Mouse (Mus musculus) hindbrain, embryonic 15.5 days (tissue): ENCODE results near the gene Fgfr2. TPM values are rescaled to one million over a fixed set of nuclear protein-coding genes. Genes with fewer than 3 reads are reported as not detected.

Experiments
- ATAC-seq: fragments of 200-750 bp; cut with Nextera tagmentation; 2 replicates; pipeline ENCODE4 v1.8.0; 2017; ENCODE audit warnings: low read depth, moderate number of reproducible peaks, moderate TSS enrichment; ENCODE audit not compliant: low FRiP score
- H3K27ac ChIP-seq: fragments of 300-500 bp; sonication (generic); replicated peaks from 2 replicates; pipeline ENCODE4 v1.5.1; 2015; ENCODE audit warnings: mild to moderate bottlenecking, inconsistent platforms
- H3K27me3 ChIP-seq: fragments of 300-500 bp; sonication (generic); 2 replicates; pipeline ENCODE4 v1.6.1; 2015; ENCODE audit warnings: control low read depth, inconsistent platforms
- H3K36me3 ChIP-seq: fragments of 300-500 bp; sonication (generic); 2 replicates; pipeline ENCODE4 v1.6.1; 2015; ENCODE audit warnings: control low read depth, inconsistent platforms
- H3K4me1 ChIP-seq: fragments of 300-500 bp; sonication (generic); replicated peaks from 2 replicates; pipeline ENCODE4 v1.6.1; 2015; ENCODE audit warnings: control low read depth, inconsistent platforms
- H3K4me2 ChIP-seq: fragments of 300-500 bp; sonication (generic); 2 replicates; pipeline ENCODE4 v1.6.1; 2015; ENCODE audit warnings: moderate library complexity, mild to moderate bottlenecking, inconsistent platforms
- H3K4me3 ChIP-seq: fragments of 300-500 bp; sonication (generic); 2 replicates; pipeline ENCODE4 v1.5.1; 2015; ENCODE audit warnings: mild to moderate bottlenecking, inconsistent platforms
- H3K9ac ChIP-seq: fragments of 300-500 bp; sonication (generic); 2 replicates; pipeline ENCODE4 v1.6.1; 2015; ENCODE audit warnings: inconsistent platforms
- H3K9me3 ChIP-seq: fragments of 300-500 bp; sonication (generic); 2 replicates; pipeline ENCODE4 v1.6.1; 2016; ENCODE audit warnings: control low read depth, inconsistent platforms
- WGBS: fragments of 180-500 bp; shearing (Covaris S2); methylation state at CpG from one replicate; pipeline ENCODE4 v1.1.7; 2015; 5-methylcytosine and 5-hydroxymethylcytosine counted together
- polyA plus RNA-seq: library from polyadenylated mRNA; unstranded; fragments of >200 nt; fragmentation: Nextera tagmentation; extraction: Ambion mirVana; gene quantifications from 2 replicates; pipeline ENCODE4 v1.2.1, GENCODE M21; 2015

The Fgfr2 gene
- polyA plus RNA-seq, 1 experiment from 2014 or later: 28.5 TPM

- H3K27me3 ChIP-seq: no peaks in the 10 kb centered on the region
- peak; percentile 71; the same call in 1 of the 2 replicates for ATAC-seq
- H3K9ac ChIP-seq: no peak overlapping the region
- peak overlapping the region; percentile 53; the same call in 1 of the 2 replicates for H3K27ac ChIP-seq
- H3K36me3 ChIP-seq: no peaks in the 10 kb centered on the region
- WGBS: 51% methylated on average over 5 of the region's 5 CpGs
- no peak overlapping the region for H3K4me3 ChIP-seq
- peaks cover 10% of the 10 kb centered on the region; the same call in 1 of the 2 replicates for H3K4me1 ChIP-seq
- no peaks in the 10 kb centered on the region for H3K9me3 ChIP-seq
- H3K4me2 ChIP-seq: no peak overlapping the region
Observed at GRCm38 (mm10) chr7:132688721-132689120, 434.4 kb downstream of the Fgfr2 start.

GRCm38 (mm10) chr7:132687897-132688296 is 435.3 kb downstream of the Fgfr2 start:
- no peak for ATAC-seq
- Histone ChIP-seq H3K4me3 (no peak overlapping the region), H3K27ac (no peak overlapping the region), H3K36me3 (no peaks in the 10 kb centered on the region), H3K4me2 (no peak overlapping the region), H3K27me3 (no peaks in the 10 kb centered on the region), H3K9me3 (no peaks in the 10 kb centered on the region), H3K9ac (no peak overlapping the region), H3K4me1 (peaks cover 9% of the 10 kb centered on the region; the same call in 1 of the 2 replicates)
- 59% methylated on average over 2 of the region's 2 CpGs for WGBS

GRCm38 (mm10) chr7:132686515-132686914 is 436.6 kb downstream of the Fgfr2 start:
- H3K27ac ChIP-seq: no peak overlapping the region
- WGBS: 98% methylated on average over 3 of the region's 3 CpGs
- no peak overlapping the region for H3K4me3 ChIP-seq
- no peak overlapping the region for H3K9ac ChIP-seq
- ATAC-seq: no peak
- H3K36me3 ChIP-seq: no peaks in the 10 kb centered on the region
- H3K9me3 ChIP-seq: no peaks in the 10 kb centered on the region
- no peak overlapping the region for H3K4me2 ChIP-seq
- peaks cover 5% of the 10 kb centered on the region; the same call in 1 of the 2 replicates for H3K4me1 ChIP-seq
- H3K27me3 ChIP-seq: no peaks in the 10 kb centered on the region

DNA sequence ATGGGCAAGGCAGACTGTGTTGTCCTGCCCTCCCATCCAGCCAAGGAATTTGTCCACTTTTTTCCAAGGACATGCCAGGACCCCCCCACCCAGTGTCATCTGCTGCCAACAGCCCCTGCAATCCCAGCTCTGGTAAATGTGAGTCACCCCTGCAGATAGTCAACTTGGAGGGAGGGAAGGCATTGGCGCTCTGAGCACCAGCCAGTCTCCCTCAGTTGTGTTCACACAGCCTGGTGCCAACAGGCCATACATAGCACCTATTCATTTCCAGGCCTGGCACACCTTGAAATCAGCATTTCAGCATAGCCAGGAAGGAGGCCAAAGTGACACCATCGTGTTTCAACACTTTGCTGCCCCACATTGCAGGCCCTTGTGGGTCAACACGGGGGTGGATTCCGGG is 439.2 kb downstream of the Fgfr2 start:
- H3K9me3 ChIP-seq: no peaks in the 10 kb centered on the region
- no peak for ATAC-seq
- peaks cover 5% of the 10 kb centered on the region; the same call in 1 of the 2 replicates for H3K4me1 ChIP-seq
- no peak overlapping the region for H3K9ac ChIP-seq
- no peaks in the 10 kb centered on the region for H3K36me3 ChIP-seq
- no peak overlapping the region for H3K4me3 ChIP-seq
- H3K27ac ChIP-seq: no peak overlapping the region
- H3K27me3 ChIP-seq: no peaks in the 10 kb centered on the region
- WGBS: 90% methylated on average over 4 of the region's 4 CpGs
- no peak overlapping the region for H3K4me2 ChIP-seq

- no peak for ATAC-seq
- 63% methylated on average over 3 of the region's 3 CpGs for WGBS
Observed at GRCm38 (mm10) chr7:132682901-132683300, 440.2 kb downstream of the Fgfr2 start.

DNA sequence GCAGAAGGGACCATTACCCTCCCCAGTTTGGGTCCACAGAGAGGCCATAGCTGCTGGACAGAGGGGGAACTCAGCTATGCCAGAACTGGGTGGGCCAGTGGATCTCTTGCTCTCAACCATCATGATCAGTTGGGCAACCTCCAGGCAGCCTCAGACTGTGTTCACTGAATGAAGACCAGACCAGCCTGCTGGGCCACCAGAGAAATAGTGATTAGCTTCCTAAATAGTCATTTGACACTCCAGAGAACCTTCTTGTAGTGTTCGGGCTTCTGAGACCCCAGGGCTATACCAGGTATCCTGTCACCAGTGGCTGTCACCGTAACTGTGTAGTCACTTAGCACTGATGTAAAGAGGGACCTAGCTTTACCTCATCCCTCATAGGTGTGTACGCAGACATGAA is 440.8 kb downstream of the Fgfr2 start:
- Histone ChIP-seq H3K4me2 (no peak overlapping the region), H3K27ac (no peak overlapping the region), H3K27me3 (no peaks in the 10 kb centered on the region), H3K9me3 (no peaks in the 10 kb centered on the region), H3K4me1 (no peaks in the 10 kb centered on the region), H3K36me3 (no peaks in the 10 kb centered on the region), H3K4me3 (no peak overlapping the region), H3K9ac (no peak overlapping the region)
- 95% methylated on average over 3 of the region's 3 CpGs for WGBS
- ATAC-seq: no peak

More at GRCm38 (mm10) chr7:132682901-132683300, 440.2 kb downstream of the Fgfr2 start:
- Histone ChIP-seq H3K27ac (no peak overlapping the region), H3K9me3 (no peaks in the 10 kb centered on the region), H3K4me3 (no peak overlapping the region), H3K4me1 (no peaks in the 10 kb centered on the region), H3K27me3 (no peaks in the 10 kb centered on the region), H3K4me2 (no peak overlapping the region), H3K36me3 (no peaks in the 10 kb centered on the region), H3K9ac (no peak overlapping the region)

DNA sequence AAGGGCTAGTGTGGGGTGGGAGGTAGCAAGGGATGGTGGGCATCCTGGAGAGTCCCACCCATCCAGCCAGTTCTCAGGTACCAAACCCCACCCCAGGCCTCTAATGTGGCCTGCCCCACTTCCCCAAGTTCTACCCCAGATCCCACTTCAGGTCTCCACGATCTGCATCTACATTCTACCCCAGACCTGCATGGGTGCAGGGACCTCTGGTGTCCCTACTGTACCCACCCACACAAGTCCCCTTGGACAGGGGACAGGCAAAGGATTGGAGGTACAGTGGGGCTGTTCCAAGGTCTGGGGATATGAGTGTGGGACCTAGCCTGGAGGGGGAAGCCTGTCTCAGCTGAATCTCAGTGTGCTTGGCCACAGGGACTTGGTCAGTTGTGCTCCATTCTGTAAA is 441.3 kb downstream of the Fgfr2 start:
- no peak overlapping the region for H3K4me2 ChIP-seq
- H3K4me3 ChIP-seq: no peak overlapping the region
- 100% methylated on average over 1 of the region's 1 CpGs for WGBS
- H3K27ac ChIP-seq: no peak overlapping the region
- no peaks in the 10 kb centered on the region for H3K27me3 ChIP-seq
- no peak overlapping the region for H3K9ac ChIP-seq
- ATAC-seq: no peak
- H3K36me3 ChIP-seq: no peaks in the 10 kb centered on the region
- no peaks in the 10 kb centered on the region for H3K4me1 ChIP-seq
- H3K9me3 ChIP-seq: no peaks in the 10 kb centered on the region

GRCm38 (mm10) chr7:132681296-132681695 is 441.9 kb downstream of the Fgfr2 start:
- no peak overlapping the region for H3K27ac ChIP-seq
- H3K36me3 ChIP-seq: no peaks in the 10 kb centered on the region
- no peak; the same call in 1 of the 2 replicates for ATAC-seq
- H3K4me1 ChIP-seq: no peaks in the 10 kb centered on the region
- no peaks in the 10 kb centered on the region for H3K9me3 ChIP-seq
- H3K9ac ChIP-seq: no peak overlapping the region
- 74% methylated on average over 11 of the region's 11 CpGs for WGBS
- H3K4me2 ChIP-seq: no peak overlapping the region
- no peaks in the 10 kb centered on the region for H3K27me3 ChIP-seq
- no peak overlapping the region for H3K4me3 ChIP-seq

DNA sequence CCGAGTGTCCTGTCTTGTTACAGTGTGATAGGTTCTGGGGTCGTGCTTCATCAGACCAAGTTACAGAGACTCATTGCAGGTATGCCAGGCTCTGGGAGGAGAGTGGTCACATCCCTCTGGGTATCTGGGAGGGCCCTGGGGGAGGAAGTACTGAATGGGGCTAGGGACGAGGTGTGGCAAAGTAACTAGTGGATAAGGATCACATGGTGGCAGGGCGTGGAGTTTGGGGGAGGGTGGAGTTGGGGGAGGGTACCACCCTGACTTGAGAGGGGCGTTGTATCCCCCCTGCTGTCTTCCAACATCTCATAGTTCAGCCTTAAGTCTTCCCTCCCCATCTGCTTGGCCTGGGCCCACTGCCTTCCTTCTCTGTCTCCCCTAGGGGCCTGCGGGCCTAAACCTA is 443.6 kb downstream of the Fgfr2 start:
- Histone ChIP-seq H3K9ac (no peak overlapping the region), H3K27ac (no peak overlapping the region), H3K4me3 (no peak overlapping the region), H3K4me1 (no peaks in the 10 kb centered on the region), H3K27me3 (no peaks in the 10 kb centered on the region), H3K4me2 (no peak overlapping the region), H3K36me3 (no peaks in the 10 kb centered on the region), H3K9me3 (no peaks in the 10 kb centered on the region)
- ATAC-seq: no peak
- 75% methylated on average over 6 of the region's 6 CpGs for WGBS

- Histone ChIP-seq H3K4me2 (no peak overlapping the region), H3K9ac (no peak overlapping the region), H3K27me3 (no peaks in the 10 kb centered on the region), H3K27ac (no peak overlapping the region), H3K36me3 (no peaks in the 10 kb centered on the region), H3K4me1 (peaks cover 1% of the 10 kb centered on the region; the same call in 1 of the 2 replicates), H3K4me3 (no peak overlapping the region), H3K9me3 (no peaks in the 10 kb centered on the region)
- no peak for ATAC-seq
- 55% methylated on average over 4 of the region's 4 CpGs for WGBS
Observed at GRCm38 (mm10) chr7:132679117-132679516, 444.0 kb downstream of the Fgfr2 start.

DNA sequence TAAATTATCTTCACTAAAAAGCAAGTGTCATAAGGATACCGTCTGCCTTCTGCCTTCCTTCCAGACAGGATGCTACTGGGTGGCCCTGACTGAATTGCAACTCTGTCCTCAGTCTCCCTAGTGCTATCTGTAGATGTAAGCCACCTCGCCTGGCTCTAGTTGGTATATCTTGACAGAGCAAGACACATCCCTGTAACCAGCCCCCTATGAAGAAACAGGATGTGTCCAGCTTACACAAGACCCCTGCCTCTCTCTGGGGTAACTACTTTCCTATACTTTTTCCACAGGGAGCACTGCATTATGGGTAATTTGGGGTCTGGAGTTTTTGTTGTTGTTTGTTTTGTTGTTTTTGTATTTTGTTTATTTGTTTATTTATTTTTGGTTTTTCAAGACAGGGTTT is 447.2 kb downstream of the Fgfr2 start:
- peaks cover 6% of the 10 kb centered on the region; the same call in 1 of the 2 replicates for H3K4me1 ChIP-seq
- H3K9ac ChIP-seq: no peak overlapping the region
- H3K4me2 ChIP-seq: no peak overlapping the region
- no peak overlapping the region for H3K27ac ChIP-seq
- H3K27me3 ChIP-seq: no peaks in the 10 kb centered on the region
- no peaks in the 10 kb centered on the region for H3K36me3 ChIP-seq
- H3K9me3 ChIP-seq: no peaks in the 10 kb centered on the region
- 88% methylated on average over 2 of the region's 2 CpGs for WGBS
- no peak overlapping the region for H3K4me3 ChIP-seq
- no peak for ATAC-seq

GRCm38 (mm10) chr7:132673931-132674755 is 449.0 kb downstream of the Fgfr2 start:
- no peak overlapping the region for H3K4me2 ChIP-seq
- H3K36me3 ChIP-seq: no peaks in the 10 kb centered on the region
- H3K9ac ChIP-seq: no peak overlapping the region
- H3K9me3 ChIP-seq: no peaks in the 10 kb centered on the region
- peaks cover 6% of the 10 kb centered on the region; the same call in 1 of the 2 replicates for H3K4me1 ChIP-seq
- ATAC-seq: no peak
- H3K27ac ChIP-seq: no peak overlapping the region
- 54% methylated on average over 17 of the region's 17 CpGs for WGBS
- no peak overlapping the region for H3K4me3 ChIP-seq
- no peaks in the 10 kb centered on the region for H3K27me3 ChIP-seq
